Mouse (Mus musculus) naive thymus-derived CD4-positive, alpha-beta T cell, adult 2 months (primary cell): Measurements from ENCODE around the gene Spock1.
"Not testable (repeated sequence)": the region's sequence is repeated elsewhere in the genome, so short reads cannot be mapped to it uniquely, and the experiment has no call there.

ENCODE experiments used
- DNase-seq: peaks from one replicate; pipeline ENCODE4 v3.0.0-alpha.2; 2011; ENCODE audit warnings: low read depth

Gene Spock1

DNA sequence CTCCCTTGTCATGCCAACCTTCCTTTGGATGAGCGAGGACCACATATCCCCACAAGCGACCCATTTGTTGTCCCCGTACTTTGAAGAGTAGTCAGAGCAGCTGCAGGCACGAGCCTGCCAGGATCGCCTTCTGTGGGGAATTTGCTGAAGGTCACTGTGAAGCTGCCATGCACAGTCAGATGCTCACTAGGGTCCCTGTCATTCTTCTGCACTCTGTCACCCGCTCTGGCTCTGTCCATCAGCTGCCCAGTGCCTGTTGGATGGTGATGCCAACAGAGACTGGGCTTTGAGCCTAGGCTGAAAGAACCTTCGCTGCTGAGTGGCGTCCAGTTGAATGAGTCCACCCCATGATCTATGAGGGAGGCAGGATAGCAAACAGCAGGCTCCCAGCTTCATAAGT, 419.2 kb downstream of the Spock1 start:
- no peak for DNase-seq

DNA sequence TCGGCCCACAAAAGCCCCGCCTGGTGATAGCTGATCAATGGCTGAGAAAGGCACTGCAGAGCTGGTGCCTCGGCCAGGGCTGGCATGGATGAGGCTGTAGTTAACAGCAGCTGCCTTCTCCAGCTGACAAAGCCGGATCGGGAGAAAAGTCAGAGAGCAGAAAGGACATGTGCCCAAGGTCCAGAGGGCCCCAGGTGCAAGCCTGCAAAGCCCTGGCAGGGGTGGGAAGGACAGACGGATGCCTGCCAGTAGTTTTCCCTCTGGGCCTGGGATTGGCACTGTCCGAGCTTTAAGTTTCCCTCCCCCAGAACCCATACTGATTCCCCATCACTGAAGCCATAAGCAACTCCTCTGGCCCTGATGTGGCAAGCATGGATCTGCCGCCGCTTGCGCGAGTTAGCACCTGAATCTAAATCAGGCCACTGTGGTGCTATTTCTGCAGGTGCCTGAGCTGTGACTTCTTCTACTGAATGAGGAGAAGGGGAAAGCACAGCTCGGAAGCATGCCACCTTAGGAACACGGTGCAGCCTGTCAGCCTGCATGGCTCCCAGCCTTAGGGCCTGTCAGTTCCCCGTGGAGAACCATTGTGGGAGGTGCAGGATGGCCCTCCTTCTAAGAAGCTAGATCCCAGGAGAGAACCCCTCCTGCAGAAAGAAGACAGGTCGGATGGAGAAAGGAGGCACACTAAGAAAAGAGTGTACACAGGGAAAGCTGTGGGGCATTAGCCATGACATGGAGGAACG, 423.5 kb downstream of the Spock1 start:
- DNase-seq: no peak

DNA sequence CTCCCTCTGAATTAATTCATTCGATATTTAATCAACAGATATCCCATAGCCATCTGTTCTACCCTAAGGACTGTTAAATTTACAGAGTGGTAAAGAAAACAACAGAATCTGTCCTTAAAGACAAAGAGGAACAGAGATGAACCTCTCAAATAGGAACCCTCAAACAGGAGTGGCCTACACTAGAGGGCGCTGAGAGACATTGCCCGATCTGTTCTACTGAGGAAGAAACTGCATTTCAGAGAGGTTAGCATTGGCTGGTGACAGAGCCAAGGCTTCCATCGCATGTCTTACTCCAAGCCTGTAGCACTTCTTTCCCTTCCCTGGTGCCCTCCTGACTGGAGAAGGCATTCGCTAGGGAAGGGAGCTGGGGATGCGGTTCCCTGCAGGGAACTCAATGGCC, 431.4 kb downstream of the Spock1 start:
- no peak for DNase-seq

DNA sequence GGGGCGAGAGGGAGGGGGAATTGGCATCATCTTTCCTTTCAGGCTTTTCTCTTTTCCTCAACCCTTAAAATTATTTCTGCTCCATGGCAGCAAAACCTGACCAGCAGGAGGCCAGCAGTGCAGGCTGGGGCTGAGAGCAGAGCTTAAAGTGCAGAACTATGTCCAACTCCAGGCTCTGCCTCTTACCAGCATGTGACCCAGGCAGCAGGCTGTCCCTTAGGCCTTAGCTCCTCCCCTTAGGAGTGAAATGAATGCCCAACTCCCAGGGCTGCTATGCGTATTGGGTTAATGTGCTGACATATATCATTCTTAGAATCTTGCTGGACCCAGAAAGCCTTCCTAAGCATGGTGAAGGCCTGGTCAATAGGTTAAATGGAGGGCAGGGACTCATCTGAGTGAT, 434.1 kb downstream of the Spock1 start:
- no peak for DNase-seq

DNA sequence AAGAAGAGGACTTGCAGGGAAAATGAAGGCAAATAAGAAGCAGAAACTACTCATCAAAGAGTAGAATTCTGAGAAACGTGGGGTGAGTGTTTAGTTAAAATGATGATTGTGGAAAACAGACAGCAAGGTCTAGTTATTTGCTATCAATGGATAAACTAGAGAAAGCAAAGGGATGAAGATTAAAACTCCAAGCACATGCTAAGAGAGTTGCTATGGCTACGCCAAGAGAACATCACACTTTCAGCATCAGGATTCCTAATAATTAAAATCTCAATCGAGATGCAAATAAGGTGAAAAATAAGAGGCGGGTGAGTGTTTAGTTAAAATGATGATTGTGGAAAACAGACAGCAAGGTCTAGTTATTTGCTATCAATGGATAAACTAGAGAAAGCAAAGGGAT, 437.2 kb downstream of the Spock1 start:
- DNase-seq: not testable (repeated sequence)

DNA sequence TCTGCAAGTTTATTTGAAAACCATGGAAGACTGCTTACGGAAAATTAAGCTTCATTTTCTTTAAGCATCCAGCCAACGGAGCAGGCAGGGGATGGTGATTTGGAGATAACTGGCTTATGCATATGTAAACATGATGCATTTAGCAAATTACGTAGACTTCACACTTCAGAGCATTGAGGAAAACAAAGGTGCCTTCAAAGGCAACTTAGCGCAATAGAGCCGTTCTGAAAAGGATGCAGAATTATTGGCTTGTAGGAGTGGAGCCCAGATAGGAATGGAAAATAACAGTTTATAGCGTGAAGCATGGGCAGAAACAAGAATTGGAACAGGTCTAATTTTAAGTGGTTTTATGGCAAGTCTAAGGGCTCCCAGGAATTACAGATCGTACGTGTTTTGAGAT, 448.2 kb downstream of the Spock1 start:
- DNase-seq: no peak

DNA sequence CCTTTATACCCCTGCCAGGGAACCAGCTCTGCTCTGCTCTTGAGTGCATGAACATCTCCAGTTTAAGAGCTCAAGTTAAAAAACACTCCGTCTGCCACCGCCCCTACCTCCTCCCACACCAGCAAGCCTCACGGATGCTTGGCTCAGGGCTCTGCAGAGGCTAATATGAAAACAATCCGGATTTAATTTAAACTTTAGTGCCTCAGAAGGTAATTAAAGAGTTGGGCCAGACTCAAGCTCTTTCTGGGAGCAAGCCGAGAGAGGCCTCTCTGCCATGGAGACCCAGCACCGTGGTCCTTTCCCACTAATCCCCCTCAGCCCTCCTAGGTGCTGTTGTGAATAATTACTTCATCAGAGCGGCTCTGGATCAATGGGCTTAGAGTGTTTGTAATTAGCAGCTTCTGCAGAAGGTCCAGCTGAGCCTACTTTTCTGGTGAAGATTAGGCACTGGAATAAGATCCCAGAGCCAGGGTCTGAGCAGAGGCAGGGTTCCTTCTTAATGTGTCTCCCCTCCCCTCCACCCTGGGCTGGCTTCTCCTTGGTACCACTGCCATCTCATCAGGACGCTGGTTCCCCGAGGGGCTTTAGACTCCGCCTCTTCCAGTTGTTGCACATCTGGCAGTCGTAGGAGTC, 457.8 kb downstream of the Spock1 start:
- no peak for DNase-seq

DNA sequence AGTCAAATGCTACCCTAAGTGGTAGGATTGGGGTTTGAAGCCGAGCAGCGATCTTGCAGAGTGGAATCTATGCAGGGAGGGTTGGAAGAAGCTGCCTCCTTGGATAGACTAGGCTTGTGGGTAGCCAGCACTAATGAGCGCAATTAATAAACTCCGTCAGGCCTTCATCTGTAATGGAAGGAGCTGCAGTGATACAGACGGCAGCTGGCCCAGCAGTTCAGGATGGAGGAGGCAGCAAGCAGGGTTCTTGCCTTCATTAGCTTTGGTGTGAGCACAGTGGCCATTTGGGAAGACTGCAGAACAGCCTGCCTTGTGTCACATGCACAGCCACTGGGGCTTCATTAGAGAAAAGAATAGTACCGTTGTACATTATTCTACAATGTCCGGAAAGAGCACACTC, 459.2 kb downstream of the Spock1 start:
- no peak for DNase-seq

DNA sequence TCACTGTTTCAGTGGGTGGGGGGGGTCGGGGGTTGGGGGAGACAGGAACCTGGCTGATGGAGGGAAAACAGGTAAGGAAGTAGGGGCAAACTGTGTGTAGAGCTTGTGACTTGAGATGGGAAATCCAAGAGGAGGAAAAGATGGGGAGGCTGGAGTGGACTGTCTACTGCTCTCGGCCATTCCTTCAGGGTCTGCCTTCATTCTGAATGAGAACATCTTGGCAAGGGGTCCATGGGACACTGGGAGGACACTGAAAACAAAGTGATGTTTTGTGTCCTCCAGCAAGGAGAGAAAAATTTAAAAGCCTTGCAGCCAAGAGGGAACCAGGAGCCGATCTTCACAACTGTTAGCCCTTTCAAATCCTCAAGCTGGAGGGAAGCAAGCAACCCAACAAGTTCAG, 463.2 kb downstream of the Spock1 start:
- DNase-seq: no peak

DNA sequence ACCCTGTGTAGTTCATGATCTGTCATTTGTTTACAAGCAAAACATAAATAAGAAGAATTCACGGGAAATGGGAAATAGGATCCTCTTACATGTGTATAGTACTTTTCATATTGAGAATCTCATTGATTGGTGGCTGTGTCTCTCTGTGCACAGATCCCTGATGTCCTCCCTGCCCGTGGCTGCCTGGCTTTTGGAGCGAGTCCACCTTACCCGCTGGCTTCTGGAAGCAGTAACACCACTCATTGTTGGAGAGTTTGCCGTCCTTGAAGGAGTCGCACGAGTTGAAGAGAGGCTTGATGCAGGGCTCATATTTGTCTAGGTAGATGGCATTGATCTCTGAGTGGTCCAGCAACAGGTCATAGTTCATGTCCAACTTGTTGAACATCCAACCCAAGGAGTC, 468.0 kb downstream of the Spock1 start:
- DNase-seq: no peak

DNA sequence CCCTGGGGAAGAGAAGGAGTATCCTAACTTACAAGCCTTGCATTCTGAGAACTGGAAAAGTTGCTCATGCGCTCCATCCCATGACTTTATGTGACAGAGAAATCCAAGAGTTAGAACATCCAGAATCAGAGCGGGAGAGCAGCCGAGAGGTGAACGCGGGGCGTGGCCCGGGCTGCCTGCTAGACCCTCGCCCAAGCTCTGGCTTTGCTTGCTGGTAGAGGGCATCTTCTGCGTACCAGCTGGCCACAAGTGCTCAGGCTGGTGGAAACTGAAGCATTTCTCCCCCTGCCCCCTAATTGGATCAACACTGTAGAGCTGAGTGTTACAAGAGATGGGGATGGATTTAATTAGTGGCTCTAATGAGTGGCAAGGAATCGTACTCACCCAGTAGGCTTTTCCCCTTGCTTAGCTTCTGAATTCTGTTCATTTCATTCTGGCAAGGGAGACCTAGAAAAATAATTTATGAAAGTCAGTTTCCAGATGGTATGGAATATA, 472.4 kb downstream of the Spock1 start:
- no peak for DNase-seq

DNA sequence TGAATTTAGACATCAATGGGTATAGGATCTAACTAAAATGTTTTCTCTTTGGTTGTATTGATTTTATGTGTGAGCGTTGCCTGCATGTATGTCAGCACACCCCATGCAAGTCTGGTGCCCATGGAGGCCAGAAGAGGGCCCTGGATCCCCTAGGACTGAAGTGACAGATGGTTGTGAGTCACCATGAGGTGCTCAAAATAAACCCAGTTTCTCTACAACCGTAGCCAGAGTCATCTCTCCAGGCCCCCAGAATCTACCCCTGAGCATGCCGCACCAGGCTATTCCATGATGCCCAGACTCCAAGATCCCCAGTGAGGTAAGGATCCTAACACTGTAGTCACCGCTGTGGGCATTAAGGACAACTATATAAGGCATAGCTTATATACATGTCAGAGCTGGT, 474.3 kb downstream of the Spock1 start:
- no peak for DNase-seq

DNA sequence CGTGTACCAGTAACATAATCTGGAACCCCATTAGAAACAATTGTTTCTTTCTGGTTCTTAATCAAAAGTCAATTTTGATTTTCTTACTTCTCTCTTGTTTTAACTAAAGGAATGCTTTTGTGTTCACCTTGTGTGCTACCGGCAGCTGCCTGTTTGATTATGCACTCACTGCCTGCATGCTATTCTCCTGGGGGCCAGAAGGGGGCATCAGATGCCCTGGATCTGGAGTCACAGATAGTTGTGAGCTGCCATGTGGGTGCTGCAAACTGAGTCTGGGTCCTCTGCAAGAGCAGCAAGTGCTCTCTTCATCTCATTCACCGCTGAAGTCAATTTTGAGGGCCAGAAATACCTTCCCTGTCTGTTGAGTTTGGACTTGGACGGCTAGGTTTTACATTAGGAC, 476.3 kb downstream of the Spock1 start:
- no peak for DNase-seq

DNA sequence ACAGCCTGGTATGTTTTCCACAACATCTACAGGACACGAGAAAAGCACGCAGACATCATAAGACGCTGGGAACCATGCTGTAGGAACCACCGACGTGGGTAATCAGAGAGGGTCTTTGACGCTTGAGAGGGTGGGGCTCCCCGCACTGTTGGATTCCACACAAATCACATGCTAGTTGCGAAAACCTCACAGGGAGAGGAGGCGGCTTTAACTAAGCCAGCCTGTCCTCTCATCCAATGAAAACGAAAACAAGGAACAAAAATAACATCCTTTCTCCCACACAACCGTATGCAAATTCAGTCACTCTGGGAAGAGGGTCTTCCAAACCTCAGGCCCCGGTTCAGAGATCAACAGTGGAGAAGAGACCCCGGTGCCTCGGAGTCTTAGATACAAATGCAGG, 479.3 kb downstream of the Spock1 start:
- no peak for DNase-seq

DNA sequence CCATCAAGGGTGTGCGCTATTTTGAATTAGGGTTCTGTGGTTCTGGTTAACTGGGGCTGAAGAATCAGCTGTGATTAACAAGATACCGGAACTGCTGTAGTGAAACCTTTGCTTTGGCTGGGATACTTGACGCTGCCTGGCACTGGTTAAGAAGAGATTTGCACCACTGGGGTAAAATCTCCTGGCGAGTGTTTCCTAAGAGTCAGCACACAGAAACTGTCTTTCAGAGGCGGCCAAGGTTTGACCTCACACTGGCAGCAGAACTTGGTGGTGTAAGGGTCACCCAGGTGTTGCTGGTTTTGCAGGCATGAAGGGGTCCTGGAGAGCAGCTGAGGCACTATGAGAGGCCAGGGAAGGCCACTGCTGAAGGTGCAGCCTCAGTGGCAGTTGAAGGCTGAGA, 489.4 kb downstream of the Spock1 start:
- no peak for DNase-seq

DNA sequence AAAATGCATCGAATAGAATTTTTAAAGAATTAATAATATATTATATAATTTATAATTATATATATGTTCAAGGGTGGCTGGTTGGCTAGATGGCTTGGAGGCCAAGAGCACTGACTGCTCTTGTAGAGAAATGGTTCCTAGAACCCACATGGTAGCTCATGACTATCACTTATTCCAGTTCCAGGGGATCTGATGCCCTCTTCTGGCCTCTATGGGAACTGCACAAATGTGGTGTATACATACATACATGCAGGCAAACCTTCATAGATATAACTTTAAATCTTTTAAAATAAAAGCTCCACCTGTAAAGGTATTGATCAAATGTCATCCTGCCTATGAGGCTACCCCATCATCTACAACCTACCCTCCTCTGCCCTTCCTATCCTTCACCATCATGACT, 493.4 kb downstream of the Spock1 start:
- DNase-seq: no peak

DNA sequence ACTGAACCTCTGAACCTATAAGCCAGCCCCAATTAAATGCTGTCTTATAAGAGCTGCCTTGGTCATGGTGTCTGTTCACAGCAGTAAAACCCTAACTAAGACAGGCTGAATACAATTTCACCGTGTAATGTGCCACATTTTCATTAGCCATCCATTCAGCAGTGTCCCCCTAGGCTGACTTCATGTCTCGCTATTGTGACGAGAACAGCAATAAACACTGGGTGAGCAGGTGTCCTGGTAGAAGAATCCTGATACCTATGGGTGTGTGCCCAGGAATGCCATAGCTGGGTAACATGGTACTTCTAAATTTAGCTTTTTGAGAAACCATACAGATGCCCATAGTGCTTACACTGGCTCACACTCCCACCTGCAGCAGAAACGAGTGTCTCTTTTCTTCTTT, 500.5 kb downstream of the Spock1 start:
- no peak for DNase-seq

DNA sequence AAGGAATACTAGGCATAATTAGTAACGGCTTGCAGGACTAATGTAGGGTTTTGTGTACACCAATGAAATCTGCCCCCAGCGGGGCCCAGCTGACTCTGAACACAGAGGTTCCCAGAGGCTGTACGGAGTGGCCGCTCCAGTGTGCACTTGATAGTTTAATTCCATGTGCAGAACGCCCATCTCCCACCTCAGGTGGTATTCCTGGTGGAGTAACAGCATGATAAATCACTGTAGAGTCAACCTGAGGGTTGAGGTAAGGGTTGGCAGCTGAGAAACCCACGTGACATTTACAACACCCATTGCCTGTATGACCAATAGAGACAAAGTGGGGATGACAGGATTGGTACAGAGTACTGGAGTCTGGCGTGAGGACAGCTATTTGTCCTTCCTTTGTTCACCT, 505.7 kb downstream of the Spock1 start:
- no peak for DNase-seq

DNA sequence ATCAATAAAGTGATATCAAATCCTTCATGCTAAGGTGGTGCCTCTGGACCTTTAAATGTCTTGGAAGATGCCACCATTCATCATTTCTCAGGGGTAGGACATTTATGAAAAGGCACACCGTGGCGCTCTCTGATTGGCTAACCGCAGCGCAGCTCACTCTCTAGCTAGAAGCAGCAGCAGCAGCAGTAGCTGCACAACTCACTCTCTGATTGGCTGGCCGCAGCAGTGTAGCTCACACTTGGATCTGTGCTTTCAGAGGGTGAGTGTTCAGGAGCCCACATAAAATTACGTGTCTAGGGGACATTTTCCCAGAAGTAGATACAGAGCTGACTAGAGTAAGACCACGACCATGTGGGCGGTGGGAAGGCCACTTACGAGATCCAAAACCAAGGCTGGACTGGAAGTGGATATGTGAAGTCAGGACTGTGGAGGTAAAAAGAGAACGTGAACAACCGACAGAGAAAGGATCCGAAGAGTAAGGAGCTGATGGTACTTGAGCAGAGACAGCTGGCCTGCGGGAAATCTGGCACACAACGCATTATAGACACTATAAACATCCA, 535.9 kb downstream of the Spock1 start:
- no peak for DNase-seq
